8 mouse cellular contexts compared by ENCODE assay signal in genomic region chr1:78272915-78273314, GRCm38 (mm10). TPM values are rescaled to one million over a fixed set of nuclear protein-coding genes. Genes with fewer than 3 reads are reported as not detected.
"Had no signal": no experiment of that assay in that cellular context is flagged by ENCODE, and none has a peak within 500 bp of the region (broad histone marks: within the 10 kb centered on the region; RNA-seq: fewer than 3 reads in every experiment).

No protein-coding gene starts in this region.

- DNase-seq: lung, adult 2 months; lung, postnatal 14 days; lung, postnatal 36 days; right cerebral cortex, postnatal 14 days; thymus, adult 2 months; thymus, postnatal 25 days; thymus, postnatal 4 days had no signal

RNA-seq across cellular contexts. Expression of gene Sgpp2, which starts 37.2 kb away (rescaled TPM):
- total RNA-seq: megakaryocyte progenitor cell, adult 5-6 weeks had no signal
